Mouse (Mus musculus): ENCODE data around the gene Adra2b. TPM values are rescaled to one million over a fixed set of nuclear protein-coding genes. Genes with fewer than 3 reads are reported as not detected.

Adra2b gene
- polyA plus RNA-seq, 1 experiment from 2014 or later = 1.3 TPM

DNA sequence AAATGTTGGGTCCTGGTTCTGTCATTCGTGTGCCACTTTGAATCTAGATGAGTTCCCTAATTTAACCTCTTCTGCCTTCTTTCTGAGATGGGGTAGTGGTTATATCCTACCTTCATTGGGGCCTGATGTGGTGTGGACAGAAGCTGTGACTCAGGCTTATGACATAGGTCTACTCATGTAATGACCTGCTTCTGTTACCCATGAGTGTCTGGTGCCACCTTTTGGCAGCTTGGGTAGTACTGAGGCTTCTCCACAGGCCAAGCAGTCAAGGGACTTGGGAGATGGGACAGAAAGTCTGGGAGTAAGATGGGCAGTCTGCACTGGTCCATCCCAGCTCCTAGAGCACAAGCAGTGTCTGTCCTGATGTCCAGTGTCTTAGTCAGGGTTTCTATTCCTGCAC is 16.7 kb upstream of the Adra2b start:
- 54% methylated on average over 1 of the region's 1 CpGs for WGBS
- no peak overlapping the region for H3K4me2 ChIP-seq (replicated peaks)
- H3K36me3 ChIP-seq = no peaks in the 10 kb centered on the region
- H3K9me3 ChIP-seq = no peaks in the 10 kb centered on the region
- no peaks in the 10 kb centered on the region for H3K4me1 ChIP-seq (replicated peaks)
- H3K4me3 ChIP-seq (replicated peaks) = no peak overlapping the region
- H3K9ac ChIP-seq = no peak overlapping the region
- H3K27ac ChIP-seq = no peak overlapping the region
- no peak for ATAC-seq
- H3K27me3 ChIP-seq (replicated peaks) = no peaks in the 10 kb centered on the region

DNA sequence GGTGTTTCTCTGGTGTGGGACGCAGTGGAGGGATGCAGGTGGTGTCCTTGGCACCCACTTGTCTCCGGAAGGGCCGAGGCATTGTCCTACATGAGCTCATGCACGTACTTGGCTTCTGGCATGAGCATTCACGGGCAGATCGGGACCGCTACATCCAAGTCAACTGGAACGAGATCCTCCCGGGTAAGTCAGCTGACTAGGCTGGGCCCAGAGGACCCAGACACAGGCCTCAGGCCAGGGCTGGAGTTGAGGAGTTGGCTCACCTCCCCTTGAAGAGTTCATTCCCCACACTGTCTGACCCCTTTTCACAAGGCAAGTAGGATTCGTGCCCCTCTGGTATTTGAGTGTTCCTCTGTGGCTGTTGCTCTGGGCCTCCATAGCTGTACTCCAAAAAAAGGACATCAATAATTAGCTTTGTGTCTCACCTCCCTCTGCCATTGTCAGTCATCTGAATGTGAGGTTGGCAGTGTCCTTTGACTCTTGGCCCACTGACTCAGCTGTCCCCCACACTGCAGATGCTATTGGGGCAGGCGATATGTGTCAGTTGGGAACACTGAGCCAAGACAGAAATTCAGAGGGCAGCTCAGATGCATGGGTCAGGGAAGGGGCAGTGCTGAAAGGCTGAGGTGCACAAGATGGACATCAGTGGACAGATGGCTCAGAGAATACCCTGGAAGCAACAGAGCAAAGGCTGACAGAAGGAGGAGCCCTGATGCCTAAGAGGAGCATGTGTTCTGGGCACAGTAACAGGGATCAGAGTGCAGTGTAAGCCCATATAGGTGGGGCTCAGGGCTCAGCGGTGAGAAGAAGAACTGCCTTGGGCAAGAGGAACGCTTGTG is 15.6 kb upstream of the Adra2b start:
- H3K4me1 ChIP-seq (replicated peaks) = no peaks in the 10 kb centered on the region
- WGBS = 81% methylated on average over 13 of the region's 13 CpGs
- no peak overlapping the region for H3K4me3 ChIP-seq (replicated peaks)
- ATAC-seq = no peak
- H3K9ac ChIP-seq = no peak overlapping the region
- no peak overlapping the region for H3K4me2 ChIP-seq (replicated peaks)
- H3K36me3 ChIP-seq = no peaks in the 10 kb centered on the region
- no peaks in the 10 kb centered on the region for H3K27me3 ChIP-seq (replicated peaks)
- no peak overlapping the region for H3K27ac ChIP-seq
- H3K9me3 ChIP-seq = no peaks in the 10 kb centered on the region

DNA sequence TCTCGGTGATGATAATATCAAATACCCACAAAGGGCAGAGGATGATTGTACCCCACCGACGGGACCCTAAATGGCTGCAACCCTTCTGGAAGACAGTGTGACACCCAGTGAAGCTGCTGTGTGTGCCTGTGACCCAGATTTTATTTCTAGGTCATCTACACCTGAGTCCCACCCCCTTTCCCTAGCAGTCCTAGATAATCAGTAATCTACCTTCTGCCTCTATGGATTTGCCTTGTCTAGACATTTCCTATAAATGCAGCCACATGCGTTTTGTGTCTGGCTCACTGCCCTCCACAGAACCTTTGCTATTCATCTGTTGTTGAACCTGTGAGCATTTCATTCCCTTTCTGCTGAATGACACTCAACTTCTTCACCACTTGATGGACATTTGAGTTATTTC is 9.1 kb upstream of the Adra2b start:
- Histone ChIP-seq H3K27ac (no peak overlapping the region), H3K27me3 (replicated peaks) (peaks cover 10% of the 10 kb centered on the region; the same call in 1 of the 2 replicates), H3K9me3 (no peaks in the 10 kb centered on the region), H3K4me1 (replicated peaks) (no peaks in the 10 kb centered on the region), H3K4me3 (replicated peaks) (no peak overlapping the region), H3K9ac (no peak overlapping the region), H3K4me2 (replicated peaks) (no peak overlapping the region), H3K36me3 (no peaks in the 10 kb centered on the region)
- ATAC-seq = no peak
- WGBS = 79% methylated on average over 4 of the region's 4 CpGs

DNA sequence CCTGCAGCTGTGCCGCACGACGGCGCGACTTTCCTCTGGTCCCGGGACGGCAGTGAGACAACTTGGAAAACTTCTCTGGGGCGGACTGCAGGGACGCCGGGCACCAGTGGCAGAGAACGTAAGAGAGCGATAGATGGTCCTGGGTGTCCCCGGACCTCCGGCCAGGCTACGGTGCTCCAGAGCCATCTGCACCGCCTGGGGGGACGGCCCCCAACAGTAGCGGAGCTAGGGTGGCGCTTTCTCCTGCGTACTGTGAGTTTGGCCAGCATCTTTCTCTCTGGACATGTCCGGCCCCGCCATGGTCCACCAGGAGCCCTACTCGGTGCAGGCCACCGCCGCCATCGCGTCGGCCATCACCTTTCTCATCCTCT is 259 bp downstream of the Adra2b start:
- peaks cover 53% of the 10 kb centered on the region for H3K27me3 ChIP-seq (replicated peaks)
- under 1% methylated on average over 28 of the region's 28 CpGs for WGBS
- H3K4me3 ChIP-seq (replicated peaks) = peak overlapping the region; percentile 43
- H3K27ac ChIP-seq = no peak overlapping the region
- peak overlapping the region; percentile 32 for H3K9ac ChIP-seq
- H3K4me2 ChIP-seq (replicated peaks) = peak overlapping the region; percentile 88
- peak; percentile 62 for ATAC-seq
- peaks cover 21% of the 10 kb centered on the region for H3K4me1 ChIP-seq (replicated peaks)
- H3K9me3 ChIP-seq = no peaks in the 10 kb centered on the region
- no peaks in the 10 kb centered on the region for H3K36me3 ChIP-seq

DNA sequence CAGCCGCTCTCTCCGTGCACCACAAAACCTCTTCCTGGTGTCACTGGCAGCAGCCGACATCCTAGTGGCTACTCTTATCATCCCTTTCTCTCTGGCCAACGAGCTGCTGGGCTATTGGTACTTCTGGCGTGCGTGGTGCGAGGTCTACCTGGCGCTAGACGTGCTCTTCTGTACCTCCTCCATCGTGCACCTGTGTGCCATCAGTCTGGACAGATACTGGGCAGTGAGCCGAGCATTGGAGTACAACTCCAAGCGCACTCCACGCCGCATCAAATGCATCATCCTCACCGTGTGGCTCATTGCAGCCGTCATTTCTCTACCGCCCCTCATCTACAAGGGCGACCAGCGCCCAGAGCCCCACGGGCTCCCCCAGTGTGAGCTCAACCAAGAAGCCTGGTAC is 688 bp downstream of the Adra2b start:
- WGBS = 4% methylated on average over 20 of the region's 20 CpGs
- H3K9ac ChIP-seq = peak overlapping the region; percentile 32; the same call in 1 of the 2 replicates
- H3K4me3 ChIP-seq (replicated peaks) = peak overlapping the region; percentile 43

DNA sequence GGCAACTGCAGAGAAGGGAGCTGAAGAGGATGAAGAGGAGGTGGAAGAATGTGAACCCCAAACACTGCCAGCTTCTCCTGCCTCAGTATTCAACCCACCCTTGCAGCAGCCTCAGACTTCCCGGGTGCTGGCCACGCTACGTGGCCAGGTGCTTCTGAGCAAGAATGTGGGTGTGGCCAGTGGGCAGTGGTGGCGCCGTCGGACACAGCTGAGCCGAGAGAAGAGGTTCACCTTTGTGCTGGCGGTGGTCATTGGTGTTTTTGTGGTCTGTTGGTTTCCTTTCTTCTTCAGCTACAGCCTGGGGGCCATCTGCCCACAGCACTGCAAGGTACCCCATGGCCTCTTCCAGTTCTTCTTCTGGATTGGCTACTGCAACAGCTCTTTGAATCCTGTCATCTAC is 1.4 kb downstream of the Adra2b start:
- Histone ChIP-seq H3K4me1 (replicated peaks) (peaks cover 21% of the 10 kb centered on the region), H3K36me3 (no peaks in the 10 kb centered on the region), H3K4me3 (replicated peaks) (no peak overlapping the region), H3K4me2 (replicated peaks) (peak overlapping the region; percentile 88; the same call in 1 of the 2 replicates), H3K9ac (no peak overlapping the region), H3K9me3 (no peaks in the 10 kb centered on the region), H3K27me3 (replicated peaks) (peaks cover 53% of the 10 kb centered on the region), H3K27ac (no peak overlapping the region)
- WGBS = 19% methylated on average over 8 of the region's 8 CpGs
- ATAC-seq = no peak

More for the DNA sequence above, 688 bp downstream of the Adra2b start:
- no peaks in the 10 kb centered on the region for H3K9me3 ChIP-seq
- ATAC-seq = 0 out of 2 replicates have a peak, but pooled peaks have one; percentile 11
- H3K36me3 ChIP-seq = no peaks in the 10 kb centered on the region
- H3K27ac ChIP-seq = no peak overlapping the region
- peaks cover 53% of the 10 kb centered on the region for H3K27me3 ChIP-seq (replicated peaks)
- peak overlapping the region; percentile 88 for H3K4me2 ChIP-seq (replicated peaks)
- peaks cover 21% of the 10 kb centered on the region for H3K4me1 ChIP-seq (replicated peaks)

DNA sequence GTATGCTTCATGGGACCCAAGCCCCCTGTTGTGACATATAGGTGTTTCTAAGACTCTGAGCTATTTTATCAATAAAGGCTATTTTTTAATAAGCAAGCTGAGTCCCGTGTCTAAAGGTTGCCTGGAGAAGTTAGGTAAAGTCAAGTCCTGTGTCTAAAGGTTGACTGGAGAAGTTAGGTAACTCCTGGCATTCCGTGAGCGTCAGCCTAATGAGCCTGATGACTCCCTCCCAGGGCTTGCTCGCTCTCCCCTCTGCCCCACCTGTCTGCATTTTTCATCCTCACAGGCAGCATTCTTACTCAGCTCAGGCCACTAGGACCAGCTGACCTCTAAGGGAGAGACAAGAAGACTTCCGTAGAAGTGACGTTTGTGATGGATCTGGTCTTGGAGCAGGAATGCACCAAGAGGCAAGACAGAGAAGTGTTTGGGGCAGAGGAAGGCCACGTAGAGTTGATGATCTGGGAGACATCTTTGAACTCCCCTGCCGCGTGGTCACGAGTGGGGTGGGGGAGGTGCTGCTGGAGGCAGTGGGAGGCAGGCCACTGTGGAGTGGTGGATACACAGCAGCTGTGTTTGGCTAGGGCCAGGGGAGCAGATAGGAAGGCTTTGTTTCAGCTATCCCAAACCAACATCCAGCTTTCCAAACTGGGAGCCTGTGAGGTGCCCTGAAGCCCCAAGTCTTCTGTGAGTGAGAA is 4.3 kb downstream of the Adra2b start:
- peaks cover 39% of the 10 kb centered on the region for H3K27me3 ChIP-seq (replicated peaks)

DNA sequence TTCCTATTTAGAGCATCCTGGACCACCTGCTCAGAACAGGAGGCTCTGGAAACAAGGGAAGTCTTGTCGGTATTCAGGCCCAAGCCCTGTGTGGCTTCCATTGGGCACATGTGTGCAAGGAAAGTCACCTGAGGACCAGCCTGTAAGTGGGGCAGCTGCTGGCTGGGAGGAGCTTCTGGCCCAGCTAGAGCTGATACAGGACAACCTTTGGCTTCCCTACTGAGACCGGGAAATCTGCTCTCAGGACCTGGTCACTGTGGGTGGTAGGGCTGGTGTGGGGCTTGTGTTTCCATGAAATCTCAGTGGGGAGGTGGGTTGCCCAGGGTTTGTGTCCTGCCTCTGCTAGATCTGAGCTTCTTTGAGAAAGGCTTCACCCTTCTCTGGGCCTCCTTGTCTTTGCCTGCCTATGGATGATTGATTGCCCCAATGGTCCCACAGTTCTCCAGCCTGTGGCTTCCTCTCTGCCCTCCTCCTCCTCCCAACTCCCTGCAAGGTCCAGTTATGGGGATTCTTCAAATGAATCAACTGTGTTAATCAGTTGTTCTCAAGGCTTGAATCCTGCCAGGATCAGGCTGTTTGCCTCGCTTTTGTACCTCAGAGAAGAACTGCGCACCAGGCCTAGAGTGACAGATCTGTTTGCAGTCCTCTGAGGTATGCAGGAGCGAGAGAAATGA is 6.8 kb downstream of the Adra2b start:
- H3K4me3 ChIP-seq (replicated peaks) = no peak overlapping the region
- ATAC-seq = no peak
- WGBS = 61% methylated on average over 5 of the region's 5 CpGs

More for the DNA sequence above, 4.3 kb downstream of the Adra2b start:
- Histone ChIP-seq H3K27ac (no peak overlapping the region), H3K36me3 (no peaks in the 10 kb centered on the region), H3K9ac (no peak overlapping the region), H3K4me2 (replicated peaks) (no peak overlapping the region), H3K4me1 (replicated peaks) (peaks cover 33% of the 10 kb centered on the region), H3K9me3 (no peaks in the 10 kb centered on the region), H3K4me3 (replicated peaks) (no peak overlapping the region)
- WGBS = 38% methylated on average over 10 of the region's 10 CpGs
- no peak for ATAC-seq

DNA sequence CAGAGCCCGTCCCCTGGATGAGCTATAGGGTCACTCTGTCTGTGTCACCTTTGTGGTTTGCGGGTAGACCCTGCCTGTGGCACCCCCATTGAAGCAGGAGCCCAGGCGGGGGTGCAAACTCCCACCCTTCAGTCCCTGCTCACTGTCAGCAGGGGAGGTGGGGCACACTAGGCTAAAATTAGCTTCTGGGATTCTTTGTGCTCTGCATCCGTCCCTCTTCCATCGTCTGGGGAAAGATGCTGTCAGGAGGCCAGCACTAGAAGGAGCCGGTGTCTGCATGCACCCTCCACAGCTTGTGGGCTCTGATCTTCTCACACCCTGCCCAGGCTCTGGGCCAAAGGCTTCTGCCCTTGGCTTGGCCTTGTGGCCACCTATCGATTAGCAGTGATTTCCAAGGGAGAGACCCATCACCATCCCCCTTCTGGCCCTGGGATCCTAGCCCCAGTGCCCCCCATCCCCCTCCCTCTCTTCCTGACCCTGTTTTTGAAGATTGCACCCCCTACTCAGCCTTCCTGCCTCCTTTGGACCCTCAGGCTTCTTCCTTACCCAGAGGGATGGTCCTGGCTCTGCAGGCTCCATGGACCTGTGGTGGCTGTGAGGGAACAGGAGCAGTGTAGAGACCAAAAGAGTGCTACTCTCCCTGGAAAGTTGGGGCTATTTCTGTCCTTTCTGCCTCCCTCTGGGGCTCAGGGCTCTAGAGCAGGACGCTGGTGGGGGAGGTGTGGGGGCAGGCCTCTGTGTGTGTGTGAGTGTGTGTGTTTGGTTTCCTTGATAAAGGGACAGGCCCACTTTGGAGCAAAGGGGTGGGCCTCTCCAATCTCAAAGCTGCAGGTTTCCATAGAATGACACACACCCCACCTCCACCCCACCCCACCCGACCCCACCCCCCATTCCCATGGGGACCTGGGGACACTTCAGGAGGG is 7.8 kb downstream of the Adra2b start:
- peaks cover 7% of the 10 kb centered on the region for H3K27me3 ChIP-seq (replicated peaks)
- no peak overlapping the region for H3K4me3 ChIP-seq (replicated peaks)
- H3K36me3 ChIP-seq = no peaks in the 10 kb centered on the region
- 39% methylated on average over 9 of the region's 9 CpGs for WGBS
- H3K27ac ChIP-seq = no peak overlapping the region
- H3K4me1 ChIP-seq (replicated peaks) = peaks cover 18% of the 10 kb centered on the region; the same call in 1 of the 2 replicates
- no peak overlapping the region for H3K4me2 ChIP-seq (replicated peaks)
- no peak overlapping the region for H3K9ac ChIP-seq
- peak; percentile 81 for ATAC-seq
- H3K9me3 ChIP-seq = no peaks in the 10 kb centered on the region

More for the DNA sequence above, 6.8 kb downstream of the Adra2b start:
- H3K36me3 ChIP-seq = no peaks in the 10 kb centered on the region
- H3K4me1 ChIP-seq (replicated peaks) = peaks cover 16% of the 10 kb centered on the region; the same call in 1 of the 2 replicates
- peaks cover 15% of the 10 kb centered on the region for H3K27me3 ChIP-seq (replicated peaks)
- no peak overlapping the region for H3K27ac ChIP-seq
- no peak overlapping the region for H3K4me2 ChIP-seq (replicated peaks)
- H3K9ac ChIP-seq = no peak overlapping the region
- H3K9me3 ChIP-seq = no peaks in the 10 kb centered on the region

DNA sequence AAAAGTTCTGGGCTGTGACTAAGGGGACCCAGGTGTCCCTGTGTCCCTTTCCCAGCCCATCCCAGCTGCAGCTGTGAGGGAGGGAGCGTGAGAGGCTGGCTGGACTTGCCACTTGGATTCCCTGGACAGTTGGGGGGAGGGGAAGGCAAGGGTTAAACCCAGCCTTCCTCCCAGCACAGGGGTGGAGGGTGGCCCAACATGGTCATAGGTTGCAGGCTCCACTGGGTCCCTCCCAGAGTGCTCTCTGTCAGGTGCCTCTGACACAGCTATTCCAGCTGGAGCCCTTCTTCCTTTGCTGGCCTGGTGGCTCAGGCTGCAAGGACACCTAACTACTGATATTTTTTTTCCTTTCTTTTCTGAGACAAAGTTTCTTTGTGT is 8.5 kb downstream of the Adra2b start:
- Histone ChIP-seq H3K27ac (no peak overlapping the region), H3K27me3 (replicated peaks) (peaks cover 1% of the 10 kb centered on the region; the same call in 1 of the 2 replicates), H3K9me3 (no peaks in the 10 kb centered on the region), H3K4me2 (replicated peaks) (no peak overlapping the region), H3K4me3 (replicated peaks) (no peak overlapping the region), H3K9ac (no peak overlapping the region), H3K36me3 (no peaks in the 10 kb centered on the region), H3K4me1 (replicated peaks) (peaks cover 18% of the 10 kb centered on the region; the same call in 1 of the 2 replicates)
- 71% methylated on average over 1 of the region's 1 CpGs for WGBS
- ATAC-seq = peak; percentile 69

DNA sequence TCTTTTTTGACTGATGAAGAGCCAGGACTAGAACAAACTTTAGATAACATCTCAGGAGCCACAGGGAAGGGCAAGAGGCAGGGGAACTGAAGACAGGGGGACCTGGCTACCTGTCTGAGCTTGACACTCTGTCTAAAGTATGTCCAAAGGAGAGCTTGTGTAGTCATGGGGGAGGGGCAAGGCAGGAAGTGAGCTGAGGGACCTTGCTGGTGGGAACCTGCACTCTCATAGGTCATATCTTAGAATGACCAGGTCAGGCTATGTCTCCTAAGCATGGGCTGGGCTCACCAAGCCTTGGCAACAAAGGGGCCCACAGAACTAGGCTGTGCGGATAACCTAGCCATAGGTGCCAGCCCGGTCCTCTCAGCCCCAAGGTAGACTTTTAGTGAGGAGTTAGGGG is 9.1 kb downstream of the Adra2b start:
- Histone ChIP-seq H3K27me3 (replicated peaks) (no peaks in the 10 kb centered on the region; the same call in 1 of the 2 replicates), H3K4me1 (replicated peaks) (peaks cover 18% of the 10 kb centered on the region; the same call in 1 of the 2 replicates), H3K4me2 (replicated peaks) (no peak overlapping the region), H3K4me3 (replicated peaks) (no peak overlapping the region), H3K9ac (no peak overlapping the region), H3K36me3 (no peaks in the 10 kb centered on the region), H3K9me3 (no peaks in the 10 kb centered on the region), H3K27ac (no peak overlapping the region)
- WGBS = 91% methylated on average over 2 of the region's 2 CpGs
- ATAC-seq = no peak
